Mouse (Mus musculus) megakaryocyte, embryonic 14.5 days (primary cell): ENCODE results near the gene Slc25a13.

Experiments used
- FLI1 ChIP-seq: IDR thresholded peaks from 2 replicates; pipeline ENCODE4 v1.6.1; 2012; ENCODE audit warnings: low read length, inconsistent platforms, mixed read lengths
- GATA1 ChIP-seq: IDR thresholded peaks from 3 replicates; pipeline ENCODE4 v1.6.1; 2012; ENCODE audit warnings: mixed read lengths, low read length, inconsistent platforms, borderline replicate concordance

- no peak for TF ChIP-seq GATA1
- TF ChIP-seq FLI1: no peak
Measured at GRCm38 (mm10) chr6:6046729-6047424, 170.1 kb downstream of the Slc25a13 start.
